Mouse (Mus musculus) regulatory T cell (primary cell): ENCODE data around the gene Tpi1.
"Not testable (repeated sequence)": the region's sequence is repeated elsewhere in the genome, so short reads cannot be mapped to it uniquely, and the experiment has no call there.

Experiments used
- in situ Hi-C: fragments of 300-600 bp; cut with MboI, MseI; formaldehyde crosslinking; loops from one replicate; pipeline ENCODE4 v1.15.1; 2025; ENCODE audit warnings: high pct_unique_total_duplicates

The Tpi1 gene

DNA sequence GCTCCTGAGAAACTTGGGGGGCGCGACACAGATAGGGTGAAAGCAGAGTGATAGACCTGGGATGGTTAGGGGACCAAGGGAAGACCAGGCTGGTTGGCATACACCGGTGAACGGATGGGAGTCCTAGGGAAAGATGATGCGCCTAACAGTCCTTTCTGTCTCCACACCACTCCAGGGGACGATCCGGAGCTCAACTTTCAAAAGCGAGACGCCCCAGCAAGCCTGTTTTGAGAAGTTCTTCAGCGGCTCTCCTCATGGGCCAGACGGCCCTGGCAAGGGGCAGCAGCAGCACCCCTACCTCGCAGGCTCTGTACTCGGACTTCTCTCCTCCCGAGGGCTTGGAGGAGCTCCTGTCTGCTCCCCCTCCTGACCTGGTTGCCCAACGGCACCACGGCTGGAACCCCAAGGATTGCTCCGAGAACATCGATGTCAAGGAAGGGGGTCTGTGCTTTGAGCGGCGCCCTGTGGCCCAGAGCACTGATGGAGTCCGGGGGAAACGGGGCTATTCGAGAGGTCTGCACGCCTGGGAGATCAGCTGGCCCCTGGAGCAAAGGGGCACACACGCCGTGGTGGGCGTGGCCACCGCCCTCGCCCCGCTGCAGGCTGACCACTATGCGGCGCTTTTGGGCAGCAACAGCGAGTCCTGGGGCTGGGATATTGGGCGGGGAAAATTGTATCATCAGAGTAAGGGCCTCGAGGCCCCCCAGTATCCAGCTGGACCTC, 4.9 kb downstream of the Tpi1 start:
- in situ Hi-C loops, result loop anchor here (5.0 kb wide), 1 partner anchor 97 kb away; the partner anchor contains the start of genes Emg1 and Phb2

- in situ Hi-C loops, result loop anchor here (5.0 kb wide), 1 partner anchor 96 kb away; the partner anchor contains the start of genes Emg1 and Phb2
These were observed 5.6 kb downstream of the Tpi1 start, which contains the start of gene Spsb2 for GRCm38 (mm10) chr6:124808358-124809012. Spsb2 (plus strand) TSS chr6:124808661.

DNA sequence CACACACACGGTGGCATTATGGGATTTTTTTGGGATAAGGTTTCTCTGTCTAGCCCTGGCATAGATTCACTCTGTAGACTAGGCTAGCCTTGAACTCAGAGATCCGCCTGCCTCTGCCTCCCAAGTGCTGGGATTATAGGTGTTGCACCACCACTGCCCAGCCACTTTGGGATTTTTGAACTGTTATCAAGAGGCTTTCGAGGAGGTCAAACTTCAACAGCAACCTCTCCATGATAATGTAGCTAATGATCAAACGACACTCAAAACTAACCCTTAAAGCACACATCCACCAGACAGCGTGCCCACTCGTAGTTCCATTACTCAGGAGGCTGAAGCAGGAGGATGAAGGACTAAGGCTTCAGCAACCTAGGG, 6.1 kb downstream of the Tpi1 start:
- in situ Hi-C loops, result loop anchor here (5.0 kb wide), 1 partner anchor 96 kb away; the partner anchor contains the start of genes Emg1 and Phb2

DNA sequence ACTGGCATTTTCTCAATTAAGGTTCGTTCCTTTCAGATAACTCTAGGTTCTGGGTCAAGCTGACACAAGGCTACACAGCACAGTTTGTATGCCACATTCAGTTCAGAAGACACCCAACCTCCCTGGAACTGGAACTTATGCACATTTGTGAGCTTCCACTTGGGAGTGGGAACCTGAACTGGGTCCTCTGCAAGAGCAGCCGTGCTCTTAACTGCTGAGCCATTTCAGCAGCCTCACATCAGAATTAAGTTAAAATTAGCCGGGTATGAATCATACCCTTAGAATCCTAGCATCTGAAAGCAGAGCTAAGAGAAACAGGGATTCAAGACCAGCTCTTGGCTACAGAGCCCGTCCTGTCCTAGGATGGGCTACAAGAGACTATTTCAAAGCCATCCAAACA, 6.7 kb downstream of the Tpi1 start:
- in situ Hi-C loops, result loop anchor here (5.0 kb wide), 1 partner anchor 95 kb away; the partner anchor contains the start of genes Emg1 and Phb2

DNA sequence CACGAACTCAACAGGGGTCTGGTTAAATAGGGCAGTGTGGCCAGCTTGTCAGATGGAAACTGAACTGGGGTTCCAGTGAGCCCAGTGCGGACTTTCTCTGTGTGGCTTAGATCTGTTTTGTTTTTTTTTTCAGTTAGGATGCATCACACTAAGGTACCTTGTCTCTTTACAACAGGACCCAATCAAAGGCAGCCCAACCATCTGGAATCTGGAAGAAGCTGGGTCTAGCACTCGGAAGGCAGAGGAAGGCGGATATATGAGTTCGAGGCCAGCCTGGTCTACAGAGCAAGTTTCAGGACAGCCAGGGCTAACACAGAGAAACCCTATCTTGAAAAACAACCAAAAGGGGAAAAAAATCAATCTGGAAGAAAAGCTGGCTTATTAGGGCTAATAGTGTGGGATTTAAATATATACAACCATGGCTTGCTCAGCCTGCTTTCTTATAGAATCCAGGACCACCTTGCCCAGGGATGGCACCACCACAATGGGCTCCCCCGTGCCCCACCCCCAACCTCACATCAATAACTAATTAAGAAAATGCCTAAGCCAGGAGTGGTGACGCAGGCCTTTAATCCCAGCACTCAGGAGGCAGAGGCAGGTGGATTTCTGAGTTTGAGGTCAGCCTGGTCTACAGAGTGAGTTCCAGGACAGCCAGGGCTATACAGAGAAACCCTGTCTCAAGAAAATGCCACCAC, 7.5 kb downstream of the Tpi1 start:
- in situ Hi-C loops, result loop anchor here (5.0 kb wide), 1 partner anchor 94 kb away; the partner anchor contains the start of genes Emg1 and Phb2

- in situ Hi-C loops, result loop anchor here (5.0 kb wide), 1 partner anchor 93 kb away; the partner anchor contains the start of genes Emg1 and Phb2
These were observed 8.5 kb downstream of the Tpi1 start for GRCm38 (mm10) chr6:124805341-124806321.

GRCm38 (mm10) chr6:124804341-124804740, 9.8 kb downstream of the Tpi1 start:
- in situ Hi-C loops, result no loop called here

DNA sequence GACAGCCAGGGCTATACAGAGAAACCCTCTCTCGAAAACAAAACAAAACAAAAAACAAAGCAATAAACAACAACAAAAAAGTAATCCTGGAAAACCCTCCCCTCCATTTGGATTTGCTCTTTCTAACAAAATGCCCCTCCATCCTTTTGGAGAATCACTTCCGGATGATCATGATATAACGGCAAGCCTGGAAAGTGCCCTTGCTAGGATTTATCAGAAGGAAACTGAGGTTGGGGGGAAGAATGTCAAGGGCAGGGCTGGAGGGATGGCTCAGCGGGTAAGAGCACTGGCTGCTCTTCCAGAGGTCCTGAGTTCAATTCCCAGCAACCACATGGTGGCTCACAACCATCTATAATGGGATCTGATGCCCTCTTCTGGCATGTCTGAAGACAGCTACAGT, 10.4 kb downstream of the Tpi1 start:
- in situ Hi-C loops, result not testable (repeated sequence)

DNA sequence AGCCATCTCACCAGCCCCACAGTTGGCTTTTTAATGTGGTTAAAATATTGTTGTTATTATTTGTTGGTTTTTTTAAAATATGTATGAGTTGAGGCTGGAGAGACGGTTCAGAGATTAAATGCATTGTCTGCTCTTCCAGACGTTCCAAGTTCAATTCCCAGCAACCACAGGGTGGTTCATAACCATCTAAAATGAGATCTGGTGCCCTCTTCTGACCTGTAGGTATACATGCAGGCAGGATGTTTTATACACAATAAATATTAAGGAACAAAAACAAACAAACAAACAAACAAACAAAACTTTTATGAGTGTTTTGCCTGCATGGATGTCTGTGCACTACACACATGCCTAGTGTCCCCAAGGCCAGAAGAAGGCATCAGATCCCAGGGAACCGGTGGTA, 11.0 kb downstream of the Tpi1 start:
- in situ Hi-C loops, result no loop called here

GRCm38 (mm10) chr6:124802400-124802799, 11.7 kb downstream of the Tpi1 start:
- in situ Hi-C loops, result not testable (repeated sequence)

GRCm38 (mm10) chr6:124796200-124796599, 17.9 kb downstream of the Tpi1 start:
- in situ Hi-C loops, result no loop called here

DNA sequence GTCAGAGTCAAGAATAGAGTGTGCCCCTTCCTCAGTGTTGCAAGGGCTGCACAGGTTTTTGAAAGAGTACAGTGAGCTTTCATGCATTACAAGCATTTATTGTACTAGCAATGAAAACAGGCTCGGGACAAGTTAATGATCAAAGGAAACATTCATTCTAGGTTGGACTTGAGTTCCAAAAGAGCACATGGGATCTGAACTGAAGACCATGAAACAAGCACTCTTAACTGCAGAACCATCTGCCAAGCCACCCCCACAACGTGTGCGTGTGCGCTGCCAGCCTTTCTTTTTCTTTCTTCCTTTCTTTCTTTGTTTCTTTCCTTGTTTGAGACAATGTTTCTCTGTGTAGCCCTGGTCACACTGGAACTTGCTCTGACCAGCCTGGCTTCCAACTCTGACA, 18.3 kb downstream of the Tpi1 start:
- in situ Hi-C loops, result no loop called here

- in situ Hi-C loops, result no loop called here
These were observed 22.2 kb downstream of the Tpi1 start for GRCm38 (mm10) chr6:124791911-124792310.

- in situ Hi-C loops, result no loop called here
These were observed 24.0 kb downstream of the Tpi1 start for GRCm38 (mm10) chr6:124790121-124790520.

DNA sequence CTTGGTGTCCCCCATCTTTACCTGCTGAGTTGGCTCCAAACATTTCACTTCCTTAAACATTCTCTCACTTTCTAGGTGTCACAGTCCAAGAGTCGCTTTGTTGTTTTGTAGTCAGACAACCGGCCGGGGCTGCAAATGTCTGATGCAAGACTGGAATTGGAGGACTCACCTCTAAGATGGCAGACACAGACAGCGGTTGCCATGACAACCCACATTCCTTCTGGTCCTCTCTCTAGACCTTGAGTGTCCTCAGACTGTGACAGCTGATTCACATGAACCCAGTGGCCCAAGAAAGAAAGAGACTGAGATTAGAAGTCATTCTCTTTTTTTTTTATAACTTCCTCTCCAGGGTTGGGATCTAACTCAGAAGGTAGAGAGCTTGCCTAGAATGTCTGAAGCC, 24.6 kb downstream of the Tpi1 start:
- in situ Hi-C loops, result no loop called here

DNA sequence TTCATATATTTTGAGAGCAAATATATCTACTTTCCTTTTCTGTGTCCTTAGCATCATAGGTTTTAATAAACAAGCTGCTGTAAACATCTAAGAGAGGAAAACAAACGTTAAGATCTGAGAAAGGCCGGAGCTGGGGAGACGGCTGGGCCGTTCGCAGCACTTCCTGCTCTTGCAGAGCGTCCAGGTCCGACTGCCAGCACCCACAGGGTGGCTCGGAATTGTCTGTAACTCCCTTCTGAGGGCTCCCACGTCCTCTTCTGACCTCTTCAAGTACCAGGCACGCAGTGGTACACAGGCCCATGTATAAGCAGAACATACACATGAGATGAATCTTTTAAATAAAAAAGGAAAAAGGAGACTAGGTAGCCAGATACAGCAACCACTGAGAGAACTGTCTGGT, 26.4 kb downstream of the Tpi1 start:
- in situ Hi-C loops, result no loop called here

GRCm38 (mm10) chr6:124786756-124787420, 27.2 kb downstream of the Tpi1 start:
- in situ Hi-C loops, result no loop called here

DNA sequence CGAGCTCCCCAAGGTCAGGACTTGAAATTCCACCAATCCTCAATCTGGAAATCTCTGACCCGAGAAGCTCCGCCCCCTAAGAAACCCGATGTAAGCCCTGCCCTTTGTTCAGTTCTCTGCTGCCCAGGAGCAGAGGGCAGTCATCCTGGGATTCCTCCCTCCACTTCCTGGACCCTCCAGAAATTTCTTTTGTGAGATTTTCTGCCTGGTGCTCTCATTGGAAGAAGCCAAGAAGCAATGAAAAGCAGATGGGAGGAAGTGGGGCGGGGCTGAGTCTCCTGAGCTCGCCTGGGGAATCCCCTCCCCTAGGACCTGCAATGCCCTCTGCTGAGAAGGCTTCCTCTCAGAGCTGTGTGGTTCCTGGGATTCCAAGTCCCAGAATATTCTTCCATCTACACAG, 31.7 kb downstream of the Tpi1 start:
- in situ Hi-C loops, result no loop called here

GRCm38 (mm10) chr6:124780917-124781316, 33.2 kb downstream of the Tpi1 start:
- in situ Hi-C loops, result no loop called here

GRCm38 (mm10) chr6:124779984-124780416, 34.1 kb downstream of the Tpi1 start:
- in situ Hi-C loops, result no loop called here
